Mouse (Mus musculus): ENCODE data around the gene E130116L18Rik. TPM values are rescaled to one million over a fixed set of nuclear protein-coding genes. Genes with fewer than 3 reads are reported as not detected.
"Not testable (repeated sequence)": the region's sequence is repeated elsewhere in the genome, so short reads cannot be mapped to it uniquely, and the experiment has no call there.

The E130116L18Rik gene
- polyA plus RNA-seq, 1 experiment from 2014 or later = not detected

- no peaks in the 10 kb centered on the region for H3K9me3 ChIP-seq (replicated peaks)
- no peak overlapping the region for H3K4me2 ChIP-seq
- H3K4me3 ChIP-seq = no peak overlapping the region
- H3K27ac ChIP-seq = no peak overlapping the region
- H3K4me1 ChIP-seq = no peaks in the 10 kb centered on the region
- no peak for ATAC-seq
- WGBS = 95% methylated on average over 6 of the region's 6 CpGs
- H3K36me3 ChIP-seq (ENCODE audit: poor library complexity, severe bottlenecking) = peaks cover 19% of the 10 kb centered on the region
- H3K27me3 ChIP-seq = no peaks in the 10 kb centered on the region
- no peak overlapping the region for H3K9ac ChIP-seq
These were observed 20.1 kb upstream of the E130116L18Rik start for GRCm38 (mm10) chr5:25243101-25243500.

DNA sequence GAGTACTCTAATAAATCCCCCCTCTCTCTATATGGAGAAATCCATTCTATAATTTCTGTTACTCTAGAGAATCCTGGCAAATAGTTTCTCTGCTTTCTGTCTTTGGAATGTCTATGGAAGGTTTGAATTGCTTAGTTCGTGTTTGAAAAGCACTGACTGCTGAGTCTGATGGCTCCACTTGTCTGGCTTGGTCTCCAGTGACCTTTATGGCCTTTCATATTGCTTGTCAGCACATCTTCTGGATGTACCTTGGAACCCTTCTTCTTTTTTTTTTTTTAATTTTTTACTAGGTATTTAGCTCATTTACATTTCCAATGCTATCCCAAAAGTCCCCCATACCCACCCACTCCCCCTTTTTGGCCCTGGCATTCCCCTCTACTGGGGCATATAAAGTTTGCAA lies 1.4 kb upstream of the E130116L18Rik start:
- not testable (repeated sequence) for H3K27ac ChIP-seq; H3K27me3 ChIP-seq; H3K4me2 ChIP-seq; ATAC-seq; H3K4me3 ChIP-seq; H3K9ac ChIP-seq; H3K9me3 ChIP-seq (replicated peaks)
- 96% methylated on average over 1 of the region's 1 CpGs for WGBS
- Histone ChIP-seq H3K36me3 (ENCODE audit: poor library complexity, severe bottlenecking) (peaks cover 17% of the 10 kb centered on the region; the same call in 1 of the 2 replicates), H3K4me1 (peaks cover 13% of the 10 kb centered on the region)

GRCm38 (mm10) chr5:25221604-25222003 lies 1.3 kb downstream of the E130116L18Rik start, which contains the start of gene Galnt11:
Galnt11 (plus strand) TSS chr5:25221904.
- H3K4me2 ChIP-seq = peak within 1 kb of the TSS; percentile 68
- 0 out of 2 replicates have a peak, but pooled peaks cover 9% of the 10 kb centered on the region for H3K36me3 ChIP-seq (ENCODE audit: poor library complexity, severe bottlenecking)
- H3K4me1 ChIP-seq = peaks cover 13% of the 10 kb centered on the region
- peak within 1 kb of the TSS; percentile 83 for H3K27ac ChIP-seq
- H3K9me3 ChIP-seq (replicated peaks) = no peaks in the 10 kb centered on the region
- no peak for ATAC-seq
- no peaks in the 10 kb centered on the region for H3K27me3 ChIP-seq
- H3K4me3 ChIP-seq = peak within 1 kb of the TSS; percentile 70
- 81% methylated on average over 3 of the region's 3 CpGs for WGBS
- H3K9ac ChIP-seq = peak within 1 kb of the TSS; percentile 82

- 89% methylated on average over 6 of the region's 6 CpGs for WGBS
- H3K4me2 ChIP-seq = no peak overlapping the region
- no peaks in the 10 kb centered on the region for H3K36me3 ChIP-seq (ENCODE audit: poor library complexity, severe bottlenecking)
- no peak overlapping the region for H3K4me3 ChIP-seq
- no peak overlapping the region for H3K27ac ChIP-seq
- H3K9ac ChIP-seq = no peak overlapping the region
- no peaks in the 10 kb centered on the region for H3K4me1 ChIP-seq
- no peak for ATAC-seq
- no peaks in the 10 kb centered on the region for H3K9me3 ChIP-seq (replicated peaks)
- H3K27me3 ChIP-seq = no peaks in the 10 kb centered on the region
These were observed 7.9 kb downstream of the E130116L18Rik start for GRCm38 (mm10) chr5:25215006-25215405.

DNA sequence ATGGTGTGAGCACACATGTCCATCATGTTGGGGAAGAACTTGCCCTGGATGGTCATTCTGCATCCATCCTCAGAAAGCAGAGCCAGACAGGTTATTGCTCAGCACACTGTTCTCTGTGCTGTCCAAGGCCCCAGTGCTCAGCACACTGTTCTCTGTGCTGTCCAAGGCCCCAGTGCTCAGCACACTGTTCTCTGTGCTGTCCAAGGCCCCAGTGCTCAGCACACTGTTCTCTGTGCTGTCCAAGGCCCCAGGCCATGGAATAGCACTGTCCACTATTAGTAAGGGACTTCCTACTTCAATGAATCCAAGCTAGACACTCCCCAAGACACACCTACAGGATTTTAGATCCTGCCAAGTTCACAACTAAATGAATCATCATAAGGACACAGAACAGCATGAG lies 9.7 kb downstream of the E130116L18Rik start:
- ATAC-seq, H3K4me3 ChIP-seq, H3K9ac ChIP-seq: not testable (repeated sequence)

GRCm38 (mm10) chr5:25211872-25212271 lies 11.1 kb downstream of the E130116L18Rik start:
- Histone ChIP-seq H3K36me3 (ENCODE audit: poor library complexity, severe bottlenecking) (no peaks in the 10 kb centered on the region), H3K4me2 (no peak overlapping the region), H3K4me1 (no peaks in the 10 kb centered on the region), H3K4me3 (no peak overlapping the region), H3K9ac (no peak overlapping the region), H3K27me3 (no peaks in the 10 kb centered on the region), H3K9me3 (replicated peaks) (no peaks in the 10 kb centered on the region), H3K27ac (no peak overlapping the region)
- 71% methylated on average over 1 of the region's 1 CpGs for WGBS
- no peak for ATAC-seq

More for the DNA sequence above, 9.7 kb downstream of the E130116L18Rik start:
- H3K27me3 ChIP-seq; H3K4me2 ChIP-seq; H3K9me3 ChIP-seq (replicated peaks); H3K36me3 ChIP-seq (ENCODE audit: poor library complexity, severe bottlenecking); H3K27ac ChIP-seq; H3K4me1 ChIP-seq: not testable (repeated sequence)

- Histone ChIP-seq H3K27ac (no peak overlapping the region), H3K4me3 (no peak overlapping the region), H3K4me1 (no peaks in the 10 kb centered on the region), H3K9ac (no peak overlapping the region), H3K27me3 (no peaks in the 10 kb centered on the region), H3K4me2 (no peak overlapping the region), H3K36me3 (ENCODE audit: poor library complexity, severe bottlenecking) (no peaks in the 10 kb centered on the region), H3K9me3 (replicated peaks) (no peaks in the 10 kb centered on the region)
- ATAC-seq = no peak
- 82% methylated on average over 2 of the region's 2 CpGs for WGBS
These were observed 32.4 kb downstream of the E130116L18Rik start for GRCm38 (mm10) chr5:25190521-25190920.

GRCm38 (mm10) chr5:25188802-25189201 lies 34.2 kb downstream of the E130116L18Rik start:
- ATAC-seq = no peak
- no peak overlapping the region for H3K9ac ChIP-seq
- H3K36me3 ChIP-seq (ENCODE audit: poor library complexity, severe bottlenecking) = no peaks in the 10 kb centered on the region
- H3K27me3 ChIP-seq = no peaks in the 10 kb centered on the region
- 33% methylated on average over 1 of the region's 1 CpGs for WGBS
- no peaks in the 10 kb centered on the region for H3K9me3 ChIP-seq (replicated peaks)
- no peak overlapping the region for H3K4me3 ChIP-seq
- no peaks in the 10 kb centered on the region for H3K4me1 ChIP-seq
- no peak overlapping the region for H3K4me2 ChIP-seq
- H3K27ac ChIP-seq = no peak overlapping the region

- H3K4me3 ChIP-seq = no peak overlapping the region
- no peak overlapping the region for H3K27ac ChIP-seq
- no peak for ATAC-seq
- no peak overlapping the region for H3K9ac ChIP-seq
- no peak overlapping the region for H3K4me2 ChIP-seq
- no peaks in the 10 kb centered on the region for H3K4me1 ChIP-seq
- H3K27me3 ChIP-seq = no peaks in the 10 kb centered on the region
- H3K36me3 ChIP-seq (ENCODE audit: poor library complexity, severe bottlenecking) = no peaks in the 10 kb centered on the region
- no peaks in the 10 kb centered on the region for H3K9me3 ChIP-seq (replicated peaks)
These were observed 35.2 kb downstream of the E130116L18Rik start for GRCm38 (mm10) chr5:25187727-25188126.

- ATAC-seq = no peak
- Histone ChIP-seq H3K9ac (no peak overlapping the region), H3K4me2 (no peak overlapping the region), H3K4me3 (no peak overlapping the region), H3K27ac (no peak overlapping the region), H3K4me1 (no peaks in the 10 kb centered on the region), H3K27me3 (no peaks in the 10 kb centered on the region), H3K36me3 (ENCODE audit: poor library complexity, severe bottlenecking) (no peaks in the 10 kb centered on the region), H3K9me3 (replicated peaks) (no peaks in the 10 kb centered on the region)
- WGBS = 51% methylated on average over 2 of the region's 2 CpGs
These were observed 38.4 kb downstream of the E130116L18Rik start for GRCm38 (mm10) chr5:25184594-25184993.

DNA sequence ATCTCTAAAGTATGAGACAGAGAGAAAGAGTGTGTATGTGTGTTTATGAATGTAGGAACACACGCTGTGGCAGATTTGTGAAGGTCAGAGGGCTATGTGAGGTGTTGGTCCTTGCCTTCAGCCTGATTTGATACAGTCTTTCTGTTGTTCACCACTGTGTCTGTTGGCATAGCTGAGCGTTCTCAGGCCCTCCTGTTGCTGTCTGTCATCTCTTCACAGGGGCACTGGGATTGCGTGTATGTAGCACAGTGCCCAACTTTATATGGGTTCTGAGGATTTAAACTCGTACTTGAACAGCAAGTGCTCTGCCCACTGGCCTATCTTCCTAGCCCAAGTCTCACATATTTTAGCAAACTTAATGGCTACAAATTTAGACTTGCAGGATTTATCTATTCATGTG lies 39.4 kb downstream of the E130116L18Rik start:
- H3K36me3 ChIP-seq (ENCODE audit: poor library complexity, severe bottlenecking) = no peaks in the 10 kb centered on the region
- no peak overlapping the region for H3K9ac ChIP-seq
- 83% methylated on average over 4 of the region's 4 CpGs for WGBS
- H3K9me3 ChIP-seq (replicated peaks) = no peaks in the 10 kb centered on the region
- no peak overlapping the region for H3K4me2 ChIP-seq
- no peak overlapping the region for H3K4me3 ChIP-seq
- no peaks in the 10 kb centered on the region for H3K4me1 ChIP-seq
- H3K27me3 ChIP-seq = no peaks in the 10 kb centered on the region
- H3K27ac ChIP-seq = no peak overlapping the region
- ATAC-seq = no peak

DNA sequence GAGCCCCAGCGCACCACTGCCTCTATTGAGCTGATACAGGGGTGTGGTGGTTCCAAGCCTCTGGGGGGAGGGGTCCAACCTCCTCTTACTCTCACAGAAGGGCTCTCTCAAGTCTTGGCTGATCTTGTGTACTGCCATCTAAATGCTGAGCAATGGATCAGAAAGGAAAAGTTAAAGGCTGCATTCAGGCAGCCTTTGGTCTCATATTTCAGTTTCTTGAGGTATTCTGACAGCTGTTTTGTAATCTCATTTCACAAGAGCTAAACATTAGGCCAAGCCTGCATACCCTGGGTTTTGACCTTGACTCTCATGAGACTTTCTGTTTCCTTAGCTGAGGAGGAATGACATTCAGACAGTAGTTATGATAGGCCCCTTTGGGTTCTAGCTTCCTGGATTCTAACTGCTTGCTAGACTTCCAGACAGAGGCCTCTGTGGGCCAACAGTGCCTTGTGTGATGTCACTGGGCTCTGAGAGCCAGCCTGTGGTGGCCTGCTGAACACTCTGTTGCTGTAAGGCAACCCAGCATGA lies 41.9 kb downstream of the E130116L18Rik start, which contains the start of gene Galntl5:
Gene Galntl5 (plus strand): TSS at position 457 of the 528 bp plus-strand sequence.
- ATAC-seq = no peak
- Histone ChIP-seq H3K9me3 (replicated peaks) (no peaks in the 10 kb centered on the region), H3K4me3 (no peak within 1 kb of the TSS), H3K4me1 (no peaks in the 10 kb centered on the region), H3K27ac (no peak within 1 kb of the TSS), H3K36me3 (ENCODE audit: poor library complexity, severe bottlenecking) (no peaks in the 10 kb centered on the region), H3K27me3 (no peaks in the 10 kb centered on the region), H3K4me2 (no peak within 1 kb of the TSS), H3K9ac (no peak within 1 kb of the TSS)
- 90% methylated on average over 1 of the region's 1 CpGs for WGBS

DNA sequence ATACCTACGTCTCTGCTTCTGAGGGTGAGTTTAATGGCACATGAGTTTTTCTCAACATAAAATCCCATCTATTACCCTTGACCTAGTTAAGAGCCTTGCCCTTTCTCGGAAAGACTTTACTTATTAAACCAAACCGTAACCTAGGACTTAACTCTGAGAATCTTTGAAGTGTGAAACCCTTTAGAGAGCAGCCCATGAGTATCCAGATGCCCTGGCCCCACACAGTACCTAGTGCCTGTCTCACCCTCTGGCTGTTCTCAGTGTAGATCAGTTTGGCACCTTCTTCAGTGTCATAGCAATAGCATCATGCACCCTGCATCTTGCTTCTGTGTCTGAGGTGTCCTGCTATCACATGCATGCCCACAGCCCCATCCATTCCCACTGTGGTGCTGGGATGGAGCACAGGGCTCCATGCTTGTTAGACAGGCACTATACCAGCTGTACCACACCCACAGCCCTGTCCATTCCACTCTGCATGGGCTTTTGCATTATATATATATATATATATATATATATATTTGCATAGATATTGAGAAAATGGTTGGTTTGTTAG lies 42.9 kb downstream of the E130116L18Rik start:
- no peak overlapping the region for H3K9ac ChIP-seq
- no peaks in the 10 kb centered on the region for H3K4me1 ChIP-seq
- H3K27me3 ChIP-seq = no peaks in the 10 kb centered on the region
- no peak overlapping the region for H3K27ac ChIP-seq
- ATAC-seq = no peak
- H3K9me3 ChIP-seq (replicated peaks) = no peaks in the 10 kb centered on the region
- 87% methylated on average over 3 of the region's 3 CpGs for WGBS
- no peak overlapping the region for H3K4me3 ChIP-seq
- H3K4me2 ChIP-seq = no peak overlapping the region
- H3K36me3 ChIP-seq (ENCODE audit: poor library complexity, severe bottlenecking) = no peaks in the 10 kb centered on the region

Measured in forebrain, embryonic 13.5 days (tissue).